Mouse (Mus musculus): ENCODE data around the gene Nktr.

DNA sequence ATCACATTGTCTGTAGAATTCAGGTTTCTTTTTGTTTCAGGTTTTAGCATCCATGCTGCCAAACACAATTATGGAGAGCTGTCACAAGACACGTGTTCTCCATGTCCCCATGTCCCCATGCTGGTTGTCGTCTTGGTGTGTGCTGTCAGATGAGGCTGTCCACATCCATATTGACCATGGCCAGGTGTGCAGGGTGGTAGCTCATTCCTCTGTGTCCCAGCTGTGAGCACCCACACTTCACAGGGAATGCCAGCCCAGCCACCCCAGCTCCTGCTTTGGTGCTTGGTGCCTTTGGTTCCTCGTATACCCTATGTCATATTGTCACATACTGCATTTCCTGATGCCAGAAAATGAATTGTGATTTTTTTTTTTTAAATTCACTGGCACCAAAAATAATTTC lies 35.7 kb downstream of the Nktr start:
- TF ChIP-seq CTCF (IDR thresholded peaks at IDR 0.05) (no peak), EP300 (IDR thresholded peaks at IDR 0.05) (no peak)
